Mouse (Mus musculus) CH12.LX (cell line): ENCODE measurements around the gene Nfu1. TPM values are rescaled to one million over a fixed set of nuclear protein-coding genes. Genes with fewer than 3 reads are reported as not detected.

ENCODE experiments used
- DNase-seq: peaks from one replicate; pipeline ENCODE4 v3.0.0-alpha.2; 2013; ENCODE audit errors: extremely low read depth
- H3K27ac ChIP-seq: 2 replicates; pipeline ENCODE4 v1.5.1; 2012; ENCODE audit warnings: low read depth, mild to moderate bottlenecking, control low read depth, moderate library complexity; ENCODE audit not compliant: insufficient read depth
- H3K27me3 ChIP-seq: replicated peaks from 2 replicates; pipeline ENCODE3; 2012; ENCODE audit warnings: inconsistent platforms
- H3K36me3 ChIP-seq, 2 experiments: replicated peaks in 1 of 2; 2 replicates each; pipeline versions ENCODE3 to v1.6.1; 2012; ENCODE audit warnings: inconsistent platforms in 1 of 2, low read length in 1 of 2, mild to moderate bottlenecking in 1 of 2, mixed read lengths in 1 of 2, moderate library complexity in 1 of 2; ENCODE audit not compliant: control insufficient read depth in 1 of 2, insufficient read depth in 1 of 2
- H3K4me1 ChIP-seq, 2 experiments: 2 replicates each; pipeline ENCODE4 v1.6.1; 2012; ENCODE audit warnings: inconsistent platforms in 1 of 2, moderate library complexity in 1 of 2; ENCODE audit not compliant: insufficient read depth in 2 of 2, control insufficient read depth in 1 of 2
- H3K4me2 ChIP-seq: 2 replicates; pipeline ENCODE4 v1.6.1; 2012; ENCODE audit warnings: low read depth, mild to moderate bottlenecking, control low read depth; ENCODE audit not compliant: poor library complexity, insufficient read depth, severe bottlenecking
- H3K4me3 ChIP-seq, 3 experiments: fragments of 150-350 bp in 1 of 3; sonication (generic) in 1 of 3; replicated peaks in 1 of 3; 2 replicates each; pipeline versions ENCODE3 to v1.5.1; 2011 to 2012; ENCODE audit warnings: low read depth in 2 of 3, low read length in 2 of 3, mild to moderate bottlenecking in 2 of 3, moderate library complexity in 2 of 3, control low read depth in 1 of 3, improper control_type of control experiment in 1 of 3, inconsistent platforms in 1 of 3, mixed read lengths in 1 of 3; ENCODE audit not compliant: poor library complexity in 1 of 3
- H3K79me2 ChIP-seq: replicated peaks from 2 replicates; pipeline ENCODE4 v1.6.1; 2012; ENCODE audit warnings: mild to moderate bottlenecking, moderate library complexity; ENCODE audit not compliant: control insufficient read depth, poor library complexity, insufficient read depth, severe bottlenecking; ENCODE audit errors: extremely low read depth
- H3K9ac ChIP-seq: 2 replicates; pipeline ENCODE4 v1.6.1; 2012; ENCODE audit warnings: low read depth, mild to moderate bottlenecking, control low read depth, moderate library complexity; ENCODE audit not compliant: insufficient read depth
- H3K9me3 ChIP-seq: replicated peaks from 2 replicates; pipeline ENCODE3; 2012; ENCODE audit warnings: low read length, inconsistent platforms, mixed read lengths
- BHLHE40 ChIP-seq: IDR thresholded peaks from 2 replicates; pipeline ENCODE4 v1.6.1; 2011; ENCODE audit warnings: mild to moderate bottlenecking, low read depth, low read length, improper control_type of control experiment
- CHD2 ChIP-seq: IDR thresholded peaks from 2 replicates; pipeline ENCODE4 v1.6.1; 2011; ENCODE audit warnings: low read length, improper control_type of control experiment
- CTCF ChIP-seq, 2 experiments: IDR thresholded peaks in 1 of 2; conservative IDR thresholded peaks in 1 of 2; 2 replicates each; pipeline ENCODE4 v1.5.1; 2011 to 2012; ENCODE audit warnings: low read depth in 2 of 2, low read length in 2 of 2, improper control_type of control experiment in 1 of 2, inconsistent platforms in 1 of 2, mild to moderate bottlenecking in 1 of 2, moderate library complexity in 1 of 2
- EP300 ChIP-seq: IDR thresholded peaks from 2 replicates; pipeline ENCODE4 v1.6.1; 2011; ENCODE audit warnings: low read length, improper control_type of control experiment
- ETS1 ChIP-seq: conservative IDR thresholded peaks from 2 replicates; pipeline ENCODE4 v1.6.1; 2012; ENCODE audit warnings: low read depth, mild to moderate bottlenecking, inconsistent platforms, low read length, improper control_type of control experiment, moderate library complexity
- HCFC1 ChIP-seq: IDR thresholded peaks from 2 replicates; pipeline ENCODE4 v1.6.1; 2012; ENCODE audit warnings: low read depth, mild to moderate bottlenecking, inconsistent platforms, low read length, improper control_type of control experiment
- IRF4 ChIP-seq: IDR thresholded peaks from 2 replicates; pipeline ENCODE4 v1.6.1; 2014; ENCODE audit warnings: low read depth, mild to moderate bottlenecking, inconsistent platforms, low read length, improper control_type of control experiment
- JUN ChIP-seq: IDR thresholded peaks from 2 replicates; pipeline ENCODE4 v1.6.1; 2011; ENCODE audit warnings: low read depth, mild to moderate bottlenecking, low read length, improper control_type of control experiment, moderate library complexity; ENCODE audit not compliant: insufficient read depth
- JUND ChIP-seq: conservative IDR thresholded peaks from 2 replicates; pipeline ENCODE4 v1.6.1; 2011; ENCODE audit warnings: low read depth, low read length, improper control_type of control experiment
- MAFK ChIP-seq: IDR thresholded peaks from 2 replicates; pipeline ENCODE4 v1.6.1; 2011; ENCODE audit warnings: low read length, improper control_type of control experiment; ENCODE audit not compliant: insufficient replicate concordance
- MAX ChIP-seq: IDR thresholded peaks from 2 replicates; pipeline ENCODE4 v1.6.1; 2011; ENCODE audit warnings: low read length, improper control_type of control experiment
- MEF2A ChIP-seq: IDR thresholded peaks from 2 replicates; pipeline ENCODE4 v1.6.1; 2014; ENCODE audit warnings: low read depth, mild to moderate bottlenecking, inconsistent platforms, low read length, improper control_type of control experiment, borderline replicate concordance
- MYC ChIP-seq: IDR thresholded peaks from 2 replicates; pipeline ENCODE4 v1.6.1; 2011; ENCODE audit warnings: low read depth, mild to moderate bottlenecking, improper control_type of control experiment, low read length
- NELFE ChIP-seq: IDR thresholded peaks from 2 replicates; pipeline ENCODE4 v1.6.1; 2011; ENCODE audit warnings: low read depth, low read length, improper control_type of control experiment
- NRF1 ChIP-seq: IDR thresholded peaks from 2 replicates; pipeline ENCODE4 v1.6.1; 2014; ENCODE audit warnings: low read depth, mild to moderate bottlenecking, inconsistent platforms, low read length, improper control_type of control experiment, moderate library complexity
- RCOR1 ChIP-seq: conservative IDR thresholded peaks from 2 replicates; pipeline ENCODE4 v1.6.1; 2012; ENCODE audit warnings: low read depth, mild to moderate bottlenecking, inconsistent platforms, low read length, improper control_type of control experiment
- SIN3A ChIP-seq: IDR thresholded peaks from 2 replicates; pipeline ENCODE4 v1.6.1; 2012; ENCODE audit warnings: low read length, improper control_type of control experiment, inconsistent platforms
- TCF12 ChIP-seq: IDR thresholded peaks from 2 replicates; pipeline ENCODE4 v1.6.1; 2014; ENCODE audit warnings: low read depth, mild to moderate bottlenecking, inconsistent platforms, low read length, improper control_type of control experiment
- ZKSCAN1 ChIP-seq: IDR thresholded peaks from 2 replicates; pipeline ENCODE4 v1.6.1; 2012; ENCODE audit warnings: low read depth, inconsistent platforms, low read length, improper control_type of control experiment, borderline replicate concordance
- ZNF384 ChIP-seq: IDR thresholded peaks from 2 replicates; pipeline ENCODE4 v1.6.1; 2012; ENCODE audit warnings: low read depth, low read length, improper control_type of control experiment, inconsistent platforms
- dilution Hi-C: fragments of 300-500 bp; cut with MboI; formaldehyde crosslinking; loops from 2 replicates; pipeline ENCODE4 v1.14.3; 2020; ENCODE audit warnings: low sequenced_read_pairs; ENCODE audit not compliant: extremely low pct_unique_long_range_greater_than_20kb, extremely low pct_ligation_motif_present
- in situ Hi-C: fragments of 300-500 bp; cut with MboI; formaldehyde crosslinking; loops from 3 replicates; pipeline ENCODE4 v1.14.3; 2019; ENCODE audit warnings: low sequenced_read_pairs, low pct_ligation_motif_present, low pct_unique_long_range_greater_than_20kb, mixed read lengths
- polyA plus RNA-seq: library from polyadenylated mRNA; unstranded; fragments of >175 nt; gene quantifications from 2 replicates; pipeline ENCODE4 v1.2.1, GENCODE M21; 2012; ENCODE audit warnings: low read depth; ENCODE audit not compliant: insufficient read length
- total RNA-seq, 2 experiments: library from RNA; depleted of rRNA; stranded (reverse); fragments of 300-350 nt in 1 of 2; fragments of >200 nt in 1 of 2; gene quantifications; 2 replicates each; pipeline ENCODE4 v1.2.3; 2012 to 2014

Gene Nfu1
- total and polyA plus RNA-seq, 3 experiments: 109 to 195 (median 133) TPM

GRCm38 (mm10) chr6:87054193-87054592, 45.2 kb downstream of the Nfu1 start:
- no peak for DNase-seq

GRCm38 (mm10) chr6:87059754-87060153, 50.7 kb downstream of the Nfu1 start:
- H3K27ac ChIP-seq: no peak overlapping the region
- peaks cover 2 to 21% of the 10 kb centered on the region in 2 experiments; a peak in 3 of 4 replicates for H3K4me1 ChIP-seq
- DNase-seq: no peak
- H3K27me3 ChIP-seq: no peaks in the 10 kb centered on the region
- H3K9me3 ChIP-seq: no peaks in the 10 kb centered on the region
- peaks cover 48 to 84% of the 10 kb centered on the region in 2 experiments for H3K36me3 ChIP-seq
- no peak overlapping the region for H3K4me3 ChIP-seq
- H3K9ac ChIP-seq: no peak overlapping the region
- H3K79me2 ChIP-seq: no peaks in the 10 kb centered on the region; the same call in 1 of the 2 replicates
- no peak overlapping the region for H3K4me2 ChIP-seq
- dilution Hi-C loops (no loop called here), in situ Hi-C loops (no loop called here)
- TF ChIP-seq CTCF (conservative IDR thresholded peaks at IDR 0.05 in 1 of 2, IDR thresholded peaks at IDR 0.05 in 1 of 2; ENCODE audit: low read depth in 2 of 2, low read length in 2 of 2) (peak in 1 of 2 experiments; percentile 32; a peak in 1 of 4 replicates), NRF1 (no peak)

More at GRCm38 (mm10) chr6:87054193-87054592, 45.2 kb downstream of the Nfu1 start:
- Histone ChIP-seq H3K4me3 (no peak overlapping the region), H3K27me3 (no peaks in the 10 kb centered on the region), H3K4me2 (peak overlapping the region; percentile 37; the same call in 1 of the 2 replicates), H3K27ac (no peak overlapping the region)
- dilution Hi-C loops: no loop called here
- TF ChIP-seq MAX: peak; percentile 61; the same call in 1 of the 2 replicates
- peak; percentile 55; the same call in 1 of the 2 replicates for TF ChIP-seq MEF2A
- peak; percentile 76 for TF ChIP-seq TCF12
- 0 out of 2 replicates have a peak, but pooled peaks have one; percentile 49 for TF ChIP-seq JUND
- TF ChIP-seq ZKSCAN1: no peak
- 0 out of 2 replicates have a peak, but pooled peaks have one; percentile 21 for TF ChIP-seq MAFK
- TF ChIP-seq NELFE: no peak
- peak; percentile 85 for TF ChIP-seq IRF4
- peak; percentile 89 for TF ChIP-seq ETS1
- TF ChIP-seq JUN: peak; percentile 76
- TF ChIP-seq MYC: peak; percentile 71; the same call in 1 of the 2 replicates
- TF ChIP-seq CHD2: no peak
- TF ChIP-seq BHLHE40: peak; percentile 96
- no peak for TF ChIP-seq RCOR1
- no peak for TF ChIP-seq HCFC1
- no peak for TF ChIP-seq SIN3A
- TF ChIP-seq EP300: peak; percentile 84
- no peak for TF ChIP-seq ZNF384
- TF ChIP-seq, all 38 proteins: peak for 11
- H3K4me1 ChIP-seq: peaks cover 24 to 47% of the 10 kb centered on the region in 2 experiments
- no peak overlapping the region for H3K9ac ChIP-seq
- peaks cover 48 to 79% of the 10 kb centered on the region in 2 experiments for H3K36me3 ChIP-seq
- in situ Hi-C loops: no loop called here
- no peaks in the 10 kb centered on the region for H3K9me3 ChIP-seq
- H3K79me2 ChIP-seq: peaks cover 2% of the 10 kb centered on the region; the same call in 1 of the 2 replicates
